Mouse (Mus musculus): ENCODE measurements around the gene Hmgcl. TPM values are rescaled to one million over a fixed set of nuclear protein-coding genes. Genes with fewer than 3 reads are reported as not detected.

The Hmgcl gene
- polyA plus RNA-seq, 1 experiment from 2014 or later = 58.9 TPM

GRCm38 (mm10) chr4:135949475-135949874 is 3.2 kb downstream of the Hmgcl start:
- H3K9ac ChIP-seq = no peak overlapping the region
- no peak overlapping the region for H3K27ac ChIP-seq (replicated peaks)
- H3K4me2 ChIP-seq = no peak overlapping the region
- ATAC-seq (ENCODE audit: low FRiP score, low read depth) = no peak
- no peak overlapping the region for H3K4me3 ChIP-seq
- no peaks in the 10 kb centered on the region for H3K9me3 ChIP-seq
- peaks cover 24% of the 10 kb centered on the region for H3K4me1 ChIP-seq (replicated peaks)
- H3K27me3 ChIP-seq = no peaks in the 10 kb centered on the region
- WGBS = 84% methylated on average over 10 of the region's 10 CpGs
- H3K36me3 ChIP-seq = peaks cover 16% of the 10 kb centered on the region

- H3K4me2 ChIP-seq = no peak overlapping the region
- WGBS = 58% methylated on average over 6 of the region's 6 CpGs
- ATAC-seq (ENCODE audit: low FRiP score, low read depth) = no peak
- peaks cover 24% of the 10 kb centered on the region for H3K4me1 ChIP-seq (replicated peaks)
- no peak overlapping the region for H3K9ac ChIP-seq
- H3K4me3 ChIP-seq = no peak overlapping the region
- no peaks in the 10 kb centered on the region for H3K27me3 ChIP-seq
- no peak overlapping the region for H3K27ac ChIP-seq (replicated peaks)
- peaks cover 18% of the 10 kb centered on the region for H3K36me3 ChIP-seq
- no peaks in the 10 kb centered on the region for H3K9me3 ChIP-seq
Observed at GRCm38 (mm10) chr4:135949911-135950310, 3.7 kb downstream of the Hmgcl start.

GRCm38 (mm10) chr4:135950365-135950764 is 4.1 kb downstream of the Hmgcl start:
- Histone ChIP-seq H3K27ac (replicated peaks) (no peak overlapping the region), H3K4me2 (no peak overlapping the region), H3K4me3 (no peak overlapping the region), H3K9ac (no peak overlapping the region), H3K4me1 (replicated peaks) (peaks cover 24% of the 10 kb centered on the region), H3K36me3 (peaks cover 21% of the 10 kb centered on the region), H3K9me3 (no peaks in the 10 kb centered on the region), H3K27me3 (no peaks in the 10 kb centered on the region)
- WGBS = 91% methylated on average over 6 of the region's 6 CpGs
- no peak for ATAC-seq (ENCODE audit: low FRiP score, low read depth)

GRCm38 (mm10) chr4:135951505-135951904 is 5.3 kb downstream of the Hmgcl start:
- no peak for ATAC-seq (ENCODE audit: low FRiP score, low read depth)
- H3K9me3 ChIP-seq = no peaks in the 10 kb centered on the region
- H3K4me3 ChIP-seq = no peak overlapping the region
- peaks cover 20% of the 10 kb centered on the region for H3K4me1 ChIP-seq (replicated peaks)
- H3K27ac ChIP-seq (replicated peaks) = no peak overlapping the region
- peaks cover 27% of the 10 kb centered on the region for H3K36me3 ChIP-seq
- 91% methylated on average over 3 of the region's 3 CpGs for WGBS
- H3K27me3 ChIP-seq = no peaks in the 10 kb centered on the region
- H3K9ac ChIP-seq = no peak overlapping the region
- H3K4me2 ChIP-seq = no peak overlapping the region

GRCm38 (mm10) chr4:135953179-135953578 is 6.9 kb downstream of the Hmgcl start:
- Histone ChIP-seq H3K4me3 (no peak overlapping the region), H3K36me3 (peaks cover 31% of the 10 kb centered on the region), H3K27ac (replicated peaks) (no peak overlapping the region), H3K27me3 (no peaks in the 10 kb centered on the region), H3K4me2 (no peak overlapping the region), H3K9me3 (no peaks in the 10 kb centered on the region), H3K4me1 (replicated peaks) (peaks cover 6% of the 10 kb centered on the region), H3K9ac (no peak overlapping the region)
- no peak for ATAC-seq (ENCODE audit: low FRiP score, low read depth)
- WGBS = 95% methylated on average over 3 of the region's 3 CpGs

GRCm38 (mm10) chr4:135954241-135954640 is 8.0 kb downstream of the Hmgcl start:
- H3K27ac ChIP-seq (replicated peaks) = no peak overlapping the region
- H3K4me1 ChIP-seq (replicated peaks) = no peaks in the 10 kb centered on the region; the same call in 1 of the 2 replicates
- H3K4me3 ChIP-seq = no peak overlapping the region
- 13% methylated on average over 2 of the region's 2 CpGs for WGBS
- ATAC-seq (ENCODE audit: low FRiP score, low read depth) = no peak
- H3K27me3 ChIP-seq = no peaks in the 10 kb centered on the region
- H3K9me3 ChIP-seq = no peaks in the 10 kb centered on the region
- no peak overlapping the region for H3K4me2 ChIP-seq
- no peak overlapping the region for H3K9ac ChIP-seq
- H3K36me3 ChIP-seq = peaks cover 37% of the 10 kb centered on the region

- H3K36me3 ChIP-seq = peaks cover 49% of the 10 kb centered on the region
- H3K4me3 ChIP-seq = no peak overlapping the region
- ATAC-seq (ENCODE audit: low FRiP score, low read depth) = no peak
- no peak overlapping the region for H3K27ac ChIP-seq (replicated peaks)
- H3K4me2 ChIP-seq = no peak overlapping the region
- H3K27me3 ChIP-seq = no peaks in the 10 kb centered on the region
- H3K9ac ChIP-seq = no peak overlapping the region
- no peaks in the 10 kb centered on the region for H3K4me1 ChIP-seq (replicated peaks)
- no peaks in the 10 kb centered on the region for H3K9me3 ChIP-seq
- WGBS = 79% methylated on average over 7 of the region's 9 CpGs
Observed at GRCm38 (mm10) chr4:135955886-135956285, 9.6 kb downstream of the Hmgcl start.

GRCm38 (mm10) chr4:135958354-135958753 is 12.1 kb downstream of the Hmgcl start:
- H3K27ac ChIP-seq (replicated peaks) = no peak overlapping the region
- 68% methylated on average over 8 of the region's 8 CpGs for WGBS
- peaks cover 44% of the 10 kb centered on the region for H3K36me3 ChIP-seq
- no peak overlapping the region for H3K9ac ChIP-seq
- H3K27me3 ChIP-seq = no peaks in the 10 kb centered on the region
- no peak for ATAC-seq (ENCODE audit: low FRiP score, low read depth)
- no peak overlapping the region for H3K4me3 ChIP-seq
- no peaks in the 10 kb centered on the region for H3K9me3 ChIP-seq
- H3K4me2 ChIP-seq = no peak overlapping the region
- peaks cover 7% of the 10 kb centered on the region for H3K4me1 ChIP-seq (replicated peaks)

- peaks cover 36% of the 10 kb centered on the region for H3K36me3 ChIP-seq
Observed at GRCm38 (mm10) chr4:135960717-135961116, 14.5 kb downstream of the Hmgcl start.

GRCm38 (mm10) chr4:135961709-135962108 is 15.5 kb downstream of the Hmgcl start:
- no peak overlapping the region for H3K27ac ChIP-seq (replicated peaks)
- WGBS = 91% methylated on average over 5 of the region's 5 CpGs
- H3K36me3 ChIP-seq = peaks cover 39% of the 10 kb centered on the region
- H3K4me1 ChIP-seq (replicated peaks) = peaks cover 21% of the 10 kb centered on the region
- no peak for ATAC-seq (ENCODE audit: low FRiP score, low read depth)
- no peak overlapping the region for H3K4me3 ChIP-seq
- no peaks in the 10 kb centered on the region for H3K27me3 ChIP-seq
- no peak overlapping the region for H3K9ac ChIP-seq
- no peaks in the 10 kb centered on the region for H3K9me3 ChIP-seq
- no peak overlapping the region for H3K4me2 ChIP-seq

More at GRCm38 (mm10) chr4:135960717-135961116, 14.5 kb downstream of the Hmgcl start:
- 20% methylated on average over 5 of the region's 5 CpGs for WGBS
- Histone ChIP-seq H3K27me3 (no peaks in the 10 kb centered on the region), H3K9me3 (no peaks in the 10 kb centered on the region), H3K4me1 (replicated peaks) (peaks cover 21% of the 10 kb centered on the region), H3K4me2 (no peak overlapping the region), H3K9ac (no peak overlapping the region), H3K4me3 (no peak overlapping the region), H3K27ac (replicated peaks) (no peak overlapping the region)
- ATAC-seq (ENCODE audit: low FRiP score, low read depth) = no peak

- Histone ChIP-seq H3K9me3 (no peaks in the 10 kb centered on the region), H3K27me3 (no peaks in the 10 kb centered on the region), H3K4me1 (replicated peaks) (peaks cover 21% of the 10 kb centered on the region), H3K9ac (no peak overlapping the region), H3K4me2 (peak overlapping the region; percentile 89; the same call in 1 of the 2 replicates), H3K36me3 (peaks cover 43% of the 10 kb centered on the region), H3K4me3 (no peak overlapping the region), H3K27ac (replicated peaks) (no peak overlapping the region)
- 89% methylated on average over 7 of the region's 7 CpGs for WGBS
- ATAC-seq (ENCODE audit: low FRiP score, low read depth) = no peak
Observed at GRCm38 (mm10) chr4:135962198-135962597, 15.9 kb downstream of the Hmgcl start.

- Histone ChIP-seq H3K9me3 (no peaks in the 10 kb centered on the region), H3K4me3 (peak overlapping the region; percentile 76), H3K4me1 (replicated peaks) (peaks cover 21% of the 10 kb centered on the region), H3K36me3 (peaks cover 46% of the 10 kb centered on the region), H3K9ac (peak overlapping the region; percentile 76), H3K27me3 (no peaks in the 10 kb centered on the region), H3K27ac (replicated peaks) (peak overlapping the region; percentile 93), H3K4me2 (peak overlapping the region; percentile 89)
- WGBS = 7% methylated on average over 15 of the region's 15 CpGs
- ATAC-seq (ENCODE audit: low FRiP score, low read depth) = no peak
Observed at GRCm38 (mm10) chr4:135962946-135963345, 16.7 kb downstream of the Hmgcl start.
